Mouse (Mus musculus): ENCODE data around the gene Gpn3. TPM values are rescaled to one million over a fixed set of nuclear protein-coding genes. Genes with fewer than 3 reads are reported as not detected.

Gpn3 gene
- polyA plus RNA-seq, 1 experiment from 2014 or later, result 67.2 TPM

DNA sequence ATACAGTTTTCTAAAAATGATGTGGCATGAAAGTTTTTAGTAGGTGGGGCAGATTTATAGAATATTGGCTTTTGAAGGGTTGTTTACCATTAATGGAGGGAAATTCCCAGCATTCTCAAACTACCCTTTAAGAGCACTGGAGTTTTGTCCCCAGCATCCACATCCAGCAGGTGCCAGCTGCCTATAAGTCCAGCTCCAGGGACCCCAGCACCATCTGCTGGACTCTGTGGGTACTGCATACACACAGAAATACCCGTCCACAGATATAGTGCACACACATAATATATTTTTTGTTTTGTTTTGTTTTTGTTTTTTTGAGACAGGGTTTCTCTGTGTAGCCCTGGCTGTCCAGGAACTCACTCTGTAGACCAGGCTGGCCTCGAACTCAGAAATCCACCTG, 22.2 kb downstream of the Gpn3 start:
- no peak overlapping the region for H3K4me3 ChIP-seq (ENCODE audit: low read depth, low read length)
- no peak overlapping the region for H3K9ac ChIP-seq (ENCODE audit: low read depth, low read length)
- H3K4me1 ChIP-seq (ENCODE audit: control insufficient read depth, insufficient read depth, low read length), result peaks cover 8% of the 10 kb centered on the region
- H3K4me2 ChIP-seq, result no peak overlapping the region
- H3K9me3 ChIP-seq (replicated peaks; ENCODE audit: control insufficient read depth, low read length), result no peaks in the 10 kb centered on the region
- no peaks in the 10 kb centered on the region for H3K27me3 ChIP-seq (ENCODE audit: control insufficient read depth, insufficient read depth, low read length)
- WGBS (ENCODE audit: insufficient replicate concordance), result 57% methylated on average over 2 of the region's 2 CpGs
- H3K36me3 ChIP-seq (ENCODE audit: control insufficient read depth, insufficient read depth, low read length), result peaks cover 10% of the 10 kb centered on the region; the same call in 1 of the 2 replicates
- ATAC-seq (replicated peaks; ENCODE audit: insufficient number of reproducible peaks, low FRiP score, low TSS enrichment), result no peak
- H3K27ac ChIP-seq (ENCODE audit: low read depth, low read length), result no peak overlapping the region

DNA sequence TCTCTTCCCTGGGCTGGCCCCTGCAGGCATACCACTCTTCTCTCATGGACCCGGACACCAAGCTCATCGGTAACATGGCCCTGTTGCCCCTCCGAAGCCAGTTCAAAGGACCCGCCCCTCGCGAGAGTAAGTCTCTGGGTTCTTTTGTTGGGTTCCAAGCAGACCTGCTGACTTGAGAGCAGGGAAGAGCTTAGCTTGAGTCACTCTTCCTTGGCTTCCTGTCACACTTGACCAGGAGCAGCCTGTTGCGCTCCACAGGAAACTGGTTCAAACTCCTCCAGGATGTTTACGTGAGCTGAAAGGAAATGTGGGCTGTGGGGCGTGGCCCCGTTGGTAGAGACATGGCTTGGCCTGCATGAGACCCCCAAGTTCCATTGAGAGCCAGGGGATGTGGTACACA, 25.1 kb downstream of the Gpn3 start:
- Histone ChIP-seq H3K9me3 (replicated peaks; ENCODE audit: control insufficient read depth, low read length) (no peaks in the 10 kb centered on the region), H3K9ac (ENCODE audit: low read depth, low read length) (no peak overlapping the region), H3K4me3 (ENCODE audit: low read depth, low read length) (no peak overlapping the region), H3K4me2 (no peak overlapping the region), H3K36me3 (ENCODE audit: control insufficient read depth, insufficient read depth, low read length) (peaks cover 14% of the 10 kb centered on the region), H3K27ac (ENCODE audit: low read depth, low read length) (peak overlapping the region; percentile 57; the same call in 1 of the 2 replicates), H3K4me1 (ENCODE audit: control insufficient read depth, insufficient read depth, low read length) (peaks cover 13% of the 10 kb centered on the region), H3K27me3 (ENCODE audit: control insufficient read depth, insufficient read depth, low read length) (no peaks in the 10 kb centered on the region)
- 62% methylated on average over 10 of the region's 10 CpGs for WGBS (ENCODE audit: insufficient replicate concordance)
- no peak for ATAC-seq (replicated peaks; ENCODE audit: insufficient number of reproducible peaks, low FRiP score, low TSS enrichment)

DNA sequence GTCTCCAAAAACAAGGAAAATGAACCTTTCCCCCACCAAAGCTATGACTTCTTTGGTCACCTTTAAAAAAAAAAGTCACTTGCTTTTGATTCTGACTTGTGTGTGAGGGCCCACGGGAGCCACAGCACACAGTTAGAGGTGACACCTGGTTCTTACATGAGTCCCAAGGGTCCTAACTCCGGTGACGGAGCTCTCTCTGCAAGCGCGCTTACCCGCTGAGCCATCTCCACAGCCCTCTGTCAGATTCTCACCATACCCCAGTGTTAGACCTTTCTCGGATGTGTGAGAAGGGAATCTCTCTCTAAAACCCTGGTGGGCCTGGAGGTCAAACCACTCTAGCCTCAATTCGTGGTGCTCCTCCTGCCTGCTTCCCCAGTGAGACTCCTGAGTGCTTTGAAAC, 25.8 kb downstream of the Gpn3 start:
- Histone ChIP-seq H3K9ac (ENCODE audit: low read depth, low read length) (no peak overlapping the region), H3K4me3 (ENCODE audit: low read depth, low read length) (no peak overlapping the region), H3K27ac (ENCODE audit: low read depth, low read length) (peak overlapping the region; percentile 47; the same call in 1 of the 2 replicates), H3K4me2 (no peak overlapping the region), H3K27me3 (ENCODE audit: control insufficient read depth, insufficient read depth, low read length) (no peaks in the 10 kb centered on the region), H3K9me3 (replicated peaks; ENCODE audit: control insufficient read depth, low read length) (no peaks in the 10 kb centered on the region), H3K4me1 (ENCODE audit: control insufficient read depth, insufficient read depth, low read length) (peaks cover 11% of the 10 kb centered on the region), H3K36me3 (ENCODE audit: control insufficient read depth, insufficient read depth, low read length) (peaks cover 14% of the 10 kb centered on the region)
- no peak for ATAC-seq (replicated peaks; ENCODE audit: insufficient number of reproducible peaks, low FRiP score, low TSS enrichment)
- WGBS (ENCODE audit: insufficient replicate concordance), result 91% methylated on average over 8 of the region's 8 CpGs

DNA sequence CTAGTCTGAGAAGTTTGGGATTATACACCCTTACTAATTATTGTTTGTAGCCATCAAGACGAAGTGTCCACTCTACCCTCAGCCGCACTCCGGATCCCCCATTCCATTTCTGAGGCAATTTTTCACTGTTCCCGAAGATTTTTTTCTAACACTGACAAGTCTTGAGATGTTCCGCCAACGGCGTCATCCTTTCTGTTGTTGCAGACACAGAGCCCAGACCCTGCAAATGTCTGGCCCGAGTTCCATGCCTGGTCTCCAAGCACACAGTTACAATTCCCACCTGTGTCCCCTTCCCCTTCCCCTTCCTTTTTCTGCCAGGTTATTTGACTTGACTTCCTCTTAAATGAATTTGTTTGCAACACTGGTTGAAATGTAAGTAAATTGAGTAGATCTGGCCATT, 28.2 kb downstream of the Gpn3 start:
- Histone ChIP-seq H3K27ac (ENCODE audit: low read depth, low read length) (no peak overlapping the region), H3K4me3 (ENCODE audit: low read depth, low read length) (no peak overlapping the region), H3K4me1 (ENCODE audit: control insufficient read depth, insufficient read depth, low read length) (peaks cover 5% of the 10 kb centered on the region; the same call in 1 of the 2 replicates), H3K36me3 (ENCODE audit: control insufficient read depth, insufficient read depth, low read length) (peaks cover 21% of the 10 kb centered on the region), H3K9ac (ENCODE audit: low read depth, low read length) (no peak overlapping the region), H3K9me3 (replicated peaks; ENCODE audit: control insufficient read depth, low read length) (no peaks in the 10 kb centered on the region), H3K27me3 (ENCODE audit: control insufficient read depth, insufficient read depth, low read length) (no peaks in the 10 kb centered on the region), H3K4me2 (no peak overlapping the region)
- ATAC-seq (replicated peaks; ENCODE audit: insufficient number of reproducible peaks, low FRiP score, low TSS enrichment), result no peak
- 90% methylated on average over 8 of the region's 8 CpGs for WGBS (ENCODE audit: insufficient replicate concordance)

DNA sequence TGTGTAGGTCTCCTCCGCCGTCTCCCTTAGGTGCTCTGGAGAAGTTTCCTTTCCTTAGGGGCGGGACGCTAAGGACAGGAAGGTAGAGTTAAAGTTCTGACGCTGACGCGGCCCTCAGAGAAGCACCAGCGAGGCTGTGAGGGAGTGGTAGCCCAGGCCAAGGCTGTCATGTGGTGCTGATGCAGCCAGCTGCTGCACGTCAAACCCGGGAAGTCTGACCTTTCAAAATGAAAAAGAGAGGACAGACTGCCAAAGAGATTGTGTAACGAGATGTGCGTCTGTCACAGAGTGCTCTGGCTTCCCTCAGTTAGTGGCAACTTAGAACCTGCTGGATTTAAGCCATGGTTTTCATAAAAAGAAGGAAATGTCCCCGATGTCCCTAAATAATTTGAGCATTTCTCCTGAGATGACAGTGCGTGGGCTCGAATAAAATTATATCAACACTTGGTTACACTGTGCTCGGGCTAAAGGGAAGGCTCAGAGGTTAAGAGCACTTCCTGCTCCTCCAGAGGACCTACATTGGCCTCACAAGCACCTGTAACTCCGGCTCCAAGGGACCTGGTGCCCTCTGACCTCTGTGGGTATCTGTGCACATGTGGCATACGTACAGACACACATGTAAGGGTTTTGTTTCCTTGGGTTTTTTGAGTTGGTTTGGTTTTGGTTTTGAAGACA, 29.1 kb downstream of the Gpn3 start:
- H3K27me3 ChIP-seq (ENCODE audit: control insufficient read depth, insufficient read depth, low read length), result no peaks in the 10 kb centered on the region
- H3K4me2 ChIP-seq, result no peak overlapping the region
- peaks cover 5% of the 10 kb centered on the region; the same call in 1 of the 2 replicates for H3K4me1 ChIP-seq (ENCODE audit: control insufficient read depth, insufficient read depth, low read length)
- peaks cover 29% of the 10 kb centered on the region for H3K36me3 ChIP-seq (ENCODE audit: control insufficient read depth, insufficient read depth, low read length)
- no peak overlapping the region for H3K4me3 ChIP-seq (ENCODE audit: low read depth, low read length)
- H3K9me3 ChIP-seq (replicated peaks; ENCODE audit: control insufficient read depth, low read length), result no peaks in the 10 kb centered on the region
- no peak for ATAC-seq (replicated peaks; ENCODE audit: insufficient number of reproducible peaks, low FRiP score, low TSS enrichment)
- WGBS (ENCODE audit: insufficient replicate concordance), result 66% methylated on average over 18 of the region's 18 CpGs
- H3K9ac ChIP-seq (ENCODE audit: low read depth, low read length), result no peak overlapping the region
- no peak overlapping the region for H3K27ac ChIP-seq (ENCODE audit: low read depth, low read length)

DNA sequence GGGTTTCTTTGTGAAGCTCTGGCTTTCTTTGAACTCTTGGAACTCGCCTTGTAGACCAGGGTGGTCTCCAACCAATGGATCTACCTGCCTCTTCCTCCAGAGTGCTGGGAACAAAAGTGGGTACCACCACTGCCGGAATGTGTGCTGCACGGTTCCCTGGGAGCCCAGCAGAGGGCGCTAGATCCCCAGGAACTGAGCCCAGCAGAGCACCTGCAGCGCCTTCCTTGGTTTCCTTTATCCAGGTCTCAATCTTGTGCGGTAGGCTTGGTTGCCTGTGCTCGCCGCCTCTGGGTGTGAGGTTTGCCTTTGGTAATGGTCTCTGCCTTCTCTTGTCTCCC, 29.6 kb downstream of the Gpn3 start:
- no peak overlapping the region for H3K27ac ChIP-seq (ENCODE audit: low read depth, low read length)
- WGBS (ENCODE audit: insufficient replicate concordance), result 22% methylated on average over 8 of the region's 8 CpGs
- peaks cover 29% of the 10 kb centered on the region for H3K36me3 ChIP-seq (ENCODE audit: control insufficient read depth, insufficient read depth, low read length)

DNA sequence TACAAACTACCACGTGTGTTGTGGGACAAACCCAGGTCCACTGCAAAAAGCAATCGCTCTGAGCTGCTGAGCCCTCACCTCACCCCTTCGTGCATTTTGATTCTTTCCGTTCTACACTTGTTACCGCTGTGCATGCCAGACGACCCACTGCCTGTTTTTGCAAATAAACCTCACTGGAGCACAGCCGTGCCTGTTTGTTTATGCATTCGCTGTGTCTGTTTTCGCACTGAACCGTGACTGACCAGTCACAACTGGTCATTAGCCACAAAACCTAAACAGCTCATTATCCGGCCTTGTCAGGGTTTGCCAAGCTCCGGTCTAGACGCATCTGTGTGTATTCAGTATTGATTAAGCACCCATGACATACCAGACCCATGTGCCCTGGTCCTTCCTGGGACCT, 30.5 kb downstream of the Gpn3 start:
- Histone ChIP-seq H3K36me3 (ENCODE audit: control insufficient read depth, insufficient read depth, low read length) (peaks cover 32% of the 10 kb centered on the region), H3K9me3 (replicated peaks; ENCODE audit: control insufficient read depth, low read length) (no peaks in the 10 kb centered on the region), H3K4me1 (ENCODE audit: control insufficient read depth, insufficient read depth, low read length) (peaks cover 5% of the 10 kb centered on the region; the same call in 1 of the 2 replicates), H3K9ac (ENCODE audit: low read depth, low read length) (no peak overlapping the region), H3K27me3 (ENCODE audit: control insufficient read depth, insufficient read depth, low read length) (no peaks in the 10 kb centered on the region), H3K4me2 (no peak overlapping the region), H3K4me3 (ENCODE audit: low read depth, low read length) (no peak overlapping the region), H3K27ac (ENCODE audit: low read depth, low read length) (no peak overlapping the region)
- no peak for ATAC-seq (replicated peaks; ENCODE audit: insufficient number of reproducible peaks, low FRiP score, low TSS enrichment)
- WGBS (ENCODE audit: insufficient replicate concordance), result 88% methylated on average over 13 of the region's 13 CpGs

More for the DNA sequence above, 29.6 kb downstream of the Gpn3 start:
- Histone ChIP-seq H3K4me1 (ENCODE audit: control insufficient read depth, insufficient read depth, low read length) (peaks cover 5% of the 10 kb centered on the region; the same call in 1 of the 2 replicates), H3K4me2 (no peak overlapping the region), H3K27me3 (ENCODE audit: control insufficient read depth, insufficient read depth, low read length) (no peaks in the 10 kb centered on the region), H3K9me3 (replicated peaks; ENCODE audit: control insufficient read depth, low read length) (no peaks in the 10 kb centered on the region), H3K9ac (ENCODE audit: low read depth, low read length) (no peak overlapping the region), H3K4me3 (ENCODE audit: low read depth, low read length) (no peak overlapping the region)
- no peak for ATAC-seq (replicated peaks; ENCODE audit: insufficient number of reproducible peaks, low FRiP score, low TSS enrichment)

DNA sequence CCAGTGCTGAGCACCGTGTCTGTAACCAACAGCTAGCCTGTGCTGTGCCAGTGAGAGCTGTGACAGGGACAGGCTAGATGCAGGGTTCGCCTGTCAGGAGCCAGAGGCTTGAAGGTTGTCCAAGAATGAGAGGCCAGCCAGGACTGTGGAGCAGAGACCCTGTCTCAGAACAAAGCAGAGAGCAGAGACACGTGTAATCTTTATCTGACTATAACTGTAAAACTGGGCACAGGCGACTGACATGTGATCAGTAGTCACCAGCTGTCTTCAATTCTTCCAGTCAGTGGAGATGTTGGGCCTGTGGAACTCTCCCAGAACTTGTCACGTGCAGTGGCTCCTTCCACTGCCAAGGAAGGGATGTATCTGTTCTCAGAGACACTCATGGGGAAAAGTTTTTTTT, 31.1 kb downstream of the Gpn3 start:
- Histone ChIP-seq H3K27ac (ENCODE audit: low read depth, low read length) (no peak overlapping the region), H3K36me3 (ENCODE audit: control insufficient read depth, insufficient read depth, low read length) (peaks cover 32% of the 10 kb centered on the region), H3K27me3 (ENCODE audit: control insufficient read depth, insufficient read depth, low read length) (no peaks in the 10 kb centered on the region), H3K4me2 (no peak overlapping the region), H3K4me3 (ENCODE audit: low read depth, low read length) (no peak overlapping the region), H3K9ac (ENCODE audit: low read depth, low read length) (no peak overlapping the region), H3K9me3 (replicated peaks; ENCODE audit: control insufficient read depth, low read length) (no peaks in the 10 kb centered on the region), H3K4me1 (ENCODE audit: control insufficient read depth, insufficient read depth, low read length) (peaks cover 5% of the 10 kb centered on the region; the same call in 1 of the 2 replicates)
- WGBS (ENCODE audit: insufficient replicate concordance), result 77% methylated on average over 5 of the region's 5 CpGs
- no peak for ATAC-seq (replicated peaks; ENCODE audit: insufficient number of reproducible peaks, low FRiP score, low TSS enrichment)

DNA sequence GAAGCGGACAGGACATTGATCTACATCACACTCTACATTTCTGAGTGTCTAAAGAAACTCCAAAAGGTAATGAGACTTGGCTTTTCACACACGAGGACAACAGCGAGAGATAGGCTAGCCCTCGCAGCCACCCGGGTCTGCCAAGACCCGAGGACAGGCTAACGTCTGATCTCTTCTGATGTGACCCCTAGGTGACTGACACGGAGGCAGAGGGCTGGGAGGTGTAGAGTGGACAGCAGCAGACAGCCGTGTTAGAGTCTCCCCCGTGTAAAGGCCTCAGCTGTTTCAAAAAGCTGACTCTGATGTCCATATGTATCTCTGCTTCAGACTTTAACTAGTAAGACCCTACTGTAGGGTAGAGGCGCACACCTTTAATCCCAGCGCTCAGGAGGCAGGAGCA, 31.7 kb downstream of the Gpn3 start:
- ATAC-seq (replicated peaks; ENCODE audit: insufficient number of reproducible peaks, low FRiP score, low TSS enrichment), result no peak
- Histone ChIP-seq H3K4me3 (ENCODE audit: low read depth, low read length) (no peak overlapping the region), H3K27ac (ENCODE audit: low read depth, low read length) (no peak overlapping the region), H3K36me3 (ENCODE audit: control insufficient read depth, insufficient read depth, low read length) (peaks cover 30% of the 10 kb centered on the region), H3K27me3 (ENCODE audit: control insufficient read depth, insufficient read depth, low read length) (no peaks in the 10 kb centered on the region), H3K9me3 (replicated peaks; ENCODE audit: control insufficient read depth, low read length) (no peaks in the 10 kb centered on the region), H3K4me2 (no peak overlapping the region), H3K9ac (ENCODE audit: low read depth, low read length) (no peak overlapping the region), H3K4me1 (ENCODE audit: control insufficient read depth, insufficient read depth, low read length) (peaks cover 5% of the 10 kb centered on the region; the same call in 1 of the 2 replicates)
- WGBS (ENCODE audit: insufficient replicate concordance), result 91% methylated on average over 12 of the region's 12 CpGs

Data from heart, embryonic 11.5 days (tissue).